Mouse (Mus musculus) G1E (cell line): ENCODE results near the gene App. TPM values are rescaled to one million over a fixed set of nuclear protein-coding genes. Genes with fewer than 3 reads are reported as not detected.

ENCODE experiments used
- ATAC-seq: 2 replicates; pipeline ENCODE4 v1.8.0; 2016; ENCODE audit warnings: mild to moderate bottlenecking; ENCODE audit not compliant: insufficient number of reproducible peaks, poor library complexity, low FRiP score, severe bottlenecking; ENCODE audit errors: extremely low read depth
- DNase-seq: peaks from one replicate; pipeline ENCODE4 v3.0.0; 2012; ENCODE audit warnings: low spot score
- H3K27me3 ChIP-seq: 2 replicates; pipeline ENCODE4 v1.6.1; 2012; ENCODE audit warnings: mild to moderate bottlenecking, low read length, inconsistent platforms; ENCODE audit not compliant: insufficient read depth
- H3K36me3 ChIP-seq: replicated peaks from 2 replicates; pipeline ENCODE3; 2012; ENCODE audit warnings: mild to moderate bottlenecking, inconsistent platforms
- H3K4me1 ChIP-seq: 2 replicates; pipeline ENCODE4 v1.6.1; 2012; ENCODE audit warnings: low read depth, low read length, inconsistent platforms, mixed read lengths; ENCODE audit not compliant: insufficient read depth
- H3K4me3 ChIP-seq: 2 replicates; pipeline ENCODE4 v1.5.1; 2012; ENCODE audit warnings: low read depth, mild to moderate bottlenecking, inconsistent platforms, low read length, moderate library complexity, mixed read lengths
- H3K9me3 ChIP-seq: replicated peaks from 2 replicates; pipeline ENCODE4 v1.6.1; 2012; ENCODE audit warnings: inconsistent platforms
- CTCF ChIP-seq: IDR thresholded peaks from 2 replicates; pipeline ENCODE4 v1.5.1; 2012; ENCODE audit warnings: low read depth, low read length, inconsistent platforms, mixed read lengths
- GATA1 ChIP-seq: IDR thresholded peaks from 2 replicates; pipeline ENCODE4 v1.6.1; 2012; ENCODE audit warnings: borderline replicate concordance, low read length, inconsistent platforms, mixed read lengths
- GATA2 ChIP-seq: IDR thresholded peaks from 2 replicates; pipeline ENCODE4 v1.6.1; 2012; ENCODE audit warnings: low read depth, low read length, inconsistent platforms, borderline replicate concordance
- POLR2AphosphoS5 ChIP-seq: IDR thresholded peaks from 2 replicates; pipeline ENCODE4 v1.6.1; 2012; ENCODE audit warnings: low read depth, low read length, inconsistent platforms; ENCODE audit not compliant: insufficient replicate concordance
- TAL1 ChIP-seq: conservative IDR thresholded peaks from 2 replicates; pipeline ENCODE4 v1.6.1; 2012; ENCODE audit warnings: low read depth, low read length, inconsistent platforms, mixed read lengths
- polyA plus RNA-seq: library from polyadenylated mRNA; stranded (reverse); fragments of >175 nt; gene quantifications from 2 replicates; pipeline ENCODE4 v1.2.3, GENCODE M21; 2012
- total RNA-seq, 2 experiments: library from RNA; stranded (forward) in 1 of 2; stranded (reverse) in 1 of 2; fragments of 200-1000 nt in 1 of 2; fragments of >200 nt in 1 of 2; fragmentation: Nextera tagmentation in 1 of 2; gene quantifications; 2 replicates each; pipeline ENCODE4 v1.2.3; 2014 to 2017

Gene App
- total and polyA plus RNA-seq, 3 experiments, result 0.27 TPM; not detected in 2

DNA sequence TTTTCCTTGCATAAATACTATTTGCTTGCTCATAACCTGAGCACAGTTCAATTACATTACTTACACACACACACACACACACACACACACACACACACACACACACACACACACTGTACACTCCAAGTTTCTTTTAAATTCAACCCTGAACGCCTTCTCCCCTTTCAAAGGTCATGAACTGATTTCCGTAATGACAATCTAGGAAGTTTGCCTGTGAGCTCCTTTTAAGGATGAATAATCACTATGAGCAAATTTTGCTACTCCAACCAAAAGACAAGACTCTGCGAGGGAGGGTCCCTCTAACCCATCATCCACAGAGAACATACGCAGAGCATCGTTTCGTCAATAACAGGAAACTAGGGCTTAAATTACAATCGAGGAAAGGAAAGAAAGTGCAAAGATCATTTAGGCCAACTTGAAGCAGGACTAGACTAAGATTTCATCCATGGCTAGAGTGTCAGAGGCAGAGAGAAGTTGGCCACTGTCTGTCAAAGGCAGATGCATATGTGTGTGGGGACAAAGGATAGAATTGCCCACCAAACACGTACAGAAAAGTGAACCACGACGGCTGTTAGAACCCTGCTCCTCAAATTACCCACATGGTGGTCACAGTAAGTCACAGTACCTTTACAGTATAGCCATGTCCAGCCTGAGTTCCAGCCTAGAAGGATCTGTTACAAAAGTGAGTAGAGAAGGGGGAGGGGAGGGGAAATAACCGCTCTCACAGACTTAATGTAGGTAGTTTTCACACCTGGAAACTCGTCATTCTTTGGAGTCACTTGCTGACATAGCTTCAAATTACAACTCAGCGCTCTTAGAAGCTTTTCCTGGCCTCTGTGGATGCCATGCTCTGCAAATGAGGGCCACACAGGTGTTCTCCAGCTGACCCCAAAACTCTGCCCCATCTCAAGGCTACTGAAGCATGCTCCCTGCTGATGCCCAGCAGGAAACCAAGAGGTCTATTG lies 44.6 kb downstream of the App start:
- peaks cover 55% of the 10 kb centered on the region for H3K9me3 ChIP-seq

DNA sequence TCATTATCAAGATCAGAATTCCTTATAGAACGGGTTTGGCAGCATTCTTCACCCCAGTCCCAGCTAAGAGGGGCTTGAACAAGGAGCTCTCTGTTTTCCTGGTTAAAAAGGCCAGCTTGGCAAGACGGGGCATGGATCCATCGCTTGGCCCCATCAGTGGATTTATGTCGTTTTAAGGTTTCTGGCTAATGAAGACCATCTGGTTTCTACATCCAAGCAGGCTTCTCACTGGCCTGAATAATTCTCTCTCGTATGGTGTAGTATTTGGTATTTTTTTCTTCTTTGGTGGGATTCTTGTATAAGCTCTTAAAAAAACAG lies 45.3 kb downstream of the App start:
- Histone ChIP-seq H3K9me3 (peaks cover 52% of the 10 kb centered on the region), H3K36me3 (no peaks in the 10 kb centered on the region), H3K4me3 (no peak overlapping the region), H3K4me1 (no peaks in the 10 kb centered on the region), H3K27me3 (no peaks in the 10 kb centered on the region)
- ATAC-seq, result no peak
- TF ChIP-seq TAL1, result no peak
- no peak for TF ChIP-seq CTCF
- no peak for TF ChIP-seq GATA1
- no peak for TF ChIP-seq POLR2AphosphoS5
- no peak for TF ChIP-seq GATA2
- no peak for DNase-seq

More for the DNA sequence above, 44.6 kb downstream of the App start:
- ATAC-seq, result no peak
- no peaks in the 10 kb centered on the region for H3K27me3 ChIP-seq
- no peak for TF ChIP-seq POLR2AphosphoS5
- no peak for TF ChIP-seq GATA2
- no peak for TF ChIP-seq TAL1
- TF ChIP-seq CTCF, result no peak
- TF ChIP-seq GATA1, result no peak
- DNase-seq, result no peak
- H3K4me3 ChIP-seq, result no peak overlapping the region
- no peaks in the 10 kb centered on the region for H3K4me1 ChIP-seq
- H3K36me3 ChIP-seq, result no peaks in the 10 kb centered on the region

- no peaks in the 10 kb centered on the region for H3K36me3 ChIP-seq
- ATAC-seq (no peak), DNase-seq (no peak)
- no peaks in the 10 kb centered on the region for H3K27me3 ChIP-seq
- H3K4me3 ChIP-seq, result no peak overlapping the region
- TF ChIP-seq TAL1 (no peak), POLR2AphosphoS5 (no peak), CTCF (no peak), GATA1 (no peak), GATA2 (no peak)
- H3K4me1 ChIP-seq, result no peaks in the 10 kb centered on the region
- H3K9me3 ChIP-seq, result peaks cover 52% of the 10 kb centered on the region
These were observed 45.8 kb downstream of the App start for GRCm38 (mm10) chr16:85127661-85128346.

DNA sequence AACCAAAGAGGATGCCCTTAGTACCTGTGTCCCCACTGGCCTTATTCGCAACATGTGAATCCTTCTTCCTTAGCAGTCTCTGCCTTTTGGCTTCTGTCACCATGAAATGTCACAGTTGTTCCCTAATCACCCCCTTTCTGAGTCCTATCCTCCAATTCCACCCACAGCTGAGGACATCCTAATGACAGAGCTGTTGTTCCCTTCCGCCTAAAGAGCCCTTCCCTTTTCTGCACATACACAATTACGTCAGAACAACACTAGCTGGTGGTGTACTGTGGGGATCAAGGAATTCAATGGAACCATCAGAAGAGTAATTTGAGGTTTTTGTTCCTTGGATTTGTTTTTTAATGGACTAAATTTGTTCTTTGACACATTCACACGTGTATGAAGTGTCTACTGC lies 48.9 kb downstream of the App start:
- peaks cover 54% of the 10 kb centered on the region for H3K9me3 ChIP-seq
- TF ChIP-seq POLR2AphosphoS5, result no peak
- no peak for TF ChIP-seq GATA1
- no peaks in the 10 kb centered on the region for H3K4me1 ChIP-seq
- H3K4me3 ChIP-seq, result no peak overlapping the region
- H3K27me3 ChIP-seq, result no peaks in the 10 kb centered on the region
- DNase-seq (no peak), ATAC-seq (no peak)
- H3K36me3 ChIP-seq, result no peaks in the 10 kb centered on the region

DNA sequence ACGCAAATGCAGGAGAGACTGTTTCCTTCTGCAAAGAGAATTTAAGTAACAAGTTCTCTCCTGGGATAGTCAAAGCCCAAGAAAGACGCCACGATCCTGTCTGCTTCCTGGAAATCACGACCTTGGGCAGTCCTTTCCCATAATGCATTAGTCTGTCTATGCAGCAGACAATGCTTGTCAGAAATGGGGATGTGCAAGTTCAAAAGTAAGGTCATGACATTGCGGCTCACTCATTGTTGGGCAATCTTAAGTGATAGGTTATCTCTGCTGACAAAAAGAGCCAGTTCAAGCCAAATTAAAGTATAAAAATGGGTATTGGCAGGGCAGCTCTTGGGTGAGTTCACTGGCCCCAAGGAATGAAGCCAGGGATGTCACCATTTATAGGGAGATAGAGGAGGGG lies 51.6 kb downstream of the App start:
- Histone ChIP-seq H3K4me3 (no peak overlapping the region), H3K27me3 (no peaks in the 10 kb centered on the region), H3K9me3 (peaks cover 55% of the 10 kb centered on the region), H3K36me3 (no peaks in the 10 kb centered on the region), H3K4me1 (no peaks in the 10 kb centered on the region)
- ATAC-seq (no peak), DNase-seq (no peak)
- TF ChIP-seq TAL1 (no peak), GATA1 (no peak), POLR2AphosphoS5 (no peak), GATA2 (no peak), CTCF (no peak)

DNA sequence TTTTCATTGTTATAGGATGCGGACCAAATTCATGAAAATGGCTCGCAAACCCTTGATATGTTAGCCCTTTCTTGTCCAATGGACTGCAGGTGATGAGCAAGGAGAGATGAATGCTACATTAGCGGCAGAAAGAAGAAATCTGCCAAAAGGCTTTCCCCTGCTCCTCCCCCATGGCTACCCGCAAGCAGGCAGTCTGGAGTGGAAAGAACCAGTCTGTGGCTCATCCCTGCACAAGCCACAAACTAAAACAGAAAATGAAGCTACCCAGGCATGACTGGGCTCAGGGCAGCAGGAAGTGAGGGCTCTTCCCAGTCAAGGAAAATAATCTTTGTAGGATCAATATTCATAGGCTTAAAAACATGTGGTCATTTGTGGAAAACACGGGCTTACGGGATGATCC lies 54.6 kb downstream of the App start:
- TF ChIP-seq TAL1 (no peak), GATA2 (no peak), POLR2AphosphoS5 (no peak), CTCF (no peak), GATA1 (no peak)
- H3K27me3 ChIP-seq, result no peaks in the 10 kb centered on the region
- H3K4me3 ChIP-seq, result no peak overlapping the region
- H3K4me1 ChIP-seq, result no peaks in the 10 kb centered on the region
- H3K36me3 ChIP-seq, result no peaks in the 10 kb centered on the region
- DNase-seq, result no peak
- H3K9me3 ChIP-seq, result peaks cover 42% of the 10 kb centered on the region
- no peak for ATAC-seq
